Mouse (Mus musculus) retina, adult 2 months (tissue): ENCODE results near the gene Zfp64.
A peak's percentile ranks its signal among the peaks of the same experiment; 100 is the strongest.

Source experiments
- DNase-seq: peaks from one replicate; pipeline ENCODE4 v3.0.0-alpha.2; 2012; ENCODE audit warnings: low read depth, low spot score

The Zfp64 gene

DNA sequence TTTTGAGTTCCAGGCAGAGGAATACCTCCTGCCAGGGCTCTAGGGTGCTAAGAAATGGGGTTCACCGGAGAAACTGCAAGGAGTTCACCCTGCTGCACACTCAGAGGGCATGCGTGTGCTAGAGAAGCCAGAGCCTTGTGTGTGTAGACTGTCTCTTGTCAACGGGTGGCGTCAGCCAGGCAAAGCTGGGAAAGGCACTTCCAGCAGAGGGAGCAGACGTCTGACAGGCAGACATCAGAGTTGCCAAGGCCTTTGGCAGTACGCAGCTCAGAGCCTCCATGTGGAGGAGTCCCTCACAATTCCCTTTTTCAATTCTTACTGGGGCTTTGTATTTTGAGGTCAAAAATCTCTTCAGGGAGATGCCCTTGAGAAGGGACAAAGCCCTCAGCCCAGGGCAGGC, 6.9 kb downstream of the Zfp64 start:
- no peak for DNase-seq

DNA sequence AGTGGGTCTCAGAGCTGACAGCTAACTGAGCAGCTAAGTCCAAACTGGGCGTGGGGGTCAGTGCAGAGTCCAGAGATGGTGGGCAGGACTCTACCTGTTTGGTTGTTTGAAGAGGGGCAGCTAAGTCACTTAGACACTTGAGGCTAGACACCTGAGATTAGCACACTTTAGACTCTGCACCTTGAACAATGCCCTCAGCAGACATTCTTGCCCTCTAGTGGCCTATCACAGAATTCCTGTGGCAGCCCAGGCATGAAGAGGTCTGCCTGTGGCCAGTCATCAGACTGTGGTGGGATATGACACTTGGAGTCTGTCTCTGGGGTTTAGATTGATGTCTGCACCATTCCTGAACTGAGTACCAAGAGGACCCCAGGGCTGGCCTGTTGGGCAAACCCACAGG, 7.7 kb downstream of the Zfp64 start:
- DNase-seq = no peak

DNA sequence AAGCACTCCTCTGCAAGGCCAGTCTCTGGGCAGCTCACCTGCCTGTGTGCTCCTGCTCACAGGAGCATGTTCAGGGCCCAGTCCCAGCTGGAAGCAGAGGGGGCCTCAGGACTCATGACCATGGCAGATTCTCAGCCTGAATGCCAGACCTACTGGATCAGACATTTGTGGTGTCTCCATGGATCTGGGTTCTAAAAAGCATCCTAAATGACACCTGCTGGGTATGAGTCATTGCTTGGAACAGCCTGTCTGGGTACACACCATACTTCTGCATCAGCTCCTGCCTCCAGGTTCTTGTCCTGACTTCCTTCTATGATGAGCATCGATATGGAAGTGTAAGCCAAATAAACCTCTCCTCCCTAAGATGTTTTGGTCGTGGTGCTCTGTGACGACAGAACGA, 11.4 kb downstream of the Zfp64 start:
- no peak for DNase-seq

DNA sequence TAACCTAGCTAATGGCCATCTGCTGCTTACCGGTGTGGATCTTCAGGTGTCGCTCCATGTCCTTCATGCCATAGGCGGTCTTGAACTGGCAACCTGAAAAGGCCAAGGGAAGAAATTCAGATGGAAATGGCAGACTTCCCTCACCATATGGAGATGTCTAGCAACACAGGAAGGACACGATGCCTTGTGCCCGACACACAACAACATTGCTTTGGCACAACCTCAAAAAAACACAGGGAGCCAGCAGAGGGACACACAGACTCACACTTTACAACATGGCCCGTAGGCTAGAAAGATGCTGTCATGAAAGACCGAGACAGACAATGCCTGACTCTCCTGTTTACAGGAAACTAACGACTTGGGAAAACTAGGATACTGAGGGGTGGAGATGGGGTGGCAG, 15.4 kb downstream of the Zfp64 start:
- no peak for DNase-seq

DNA sequence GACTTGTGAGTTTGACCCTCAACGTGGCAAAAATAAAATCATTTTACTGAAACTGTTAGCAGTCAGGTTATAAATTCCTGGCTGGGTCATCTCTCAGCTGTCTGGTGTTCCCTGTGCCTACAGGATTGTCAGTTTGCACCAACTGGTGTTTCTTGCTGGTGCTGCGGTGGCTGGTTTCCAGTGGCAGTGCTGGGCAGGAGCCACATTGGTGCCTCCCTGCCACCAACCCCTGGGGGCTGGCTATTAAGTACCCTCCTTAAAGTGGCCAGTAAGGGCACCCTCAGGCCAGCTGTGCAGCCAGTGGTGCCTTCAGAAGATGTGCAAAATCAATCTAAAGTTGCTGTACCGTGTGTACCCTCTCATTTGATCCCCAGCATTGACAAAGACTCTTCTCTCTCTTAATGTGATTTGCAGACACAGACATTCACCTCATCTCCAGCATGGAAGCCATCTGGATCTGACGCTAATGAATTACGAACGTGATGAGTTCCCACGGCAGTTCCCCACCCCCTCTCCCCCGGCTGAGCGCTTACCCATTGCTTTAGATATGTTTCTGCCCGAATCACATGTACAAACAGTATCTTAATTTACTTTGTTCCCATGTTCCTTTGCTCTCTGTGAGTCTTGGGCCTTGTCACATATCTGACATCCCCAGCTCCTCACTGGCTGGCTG, 16.0 kb downstream of the Zfp64 start:
- DNase-seq = no peak

DNA sequence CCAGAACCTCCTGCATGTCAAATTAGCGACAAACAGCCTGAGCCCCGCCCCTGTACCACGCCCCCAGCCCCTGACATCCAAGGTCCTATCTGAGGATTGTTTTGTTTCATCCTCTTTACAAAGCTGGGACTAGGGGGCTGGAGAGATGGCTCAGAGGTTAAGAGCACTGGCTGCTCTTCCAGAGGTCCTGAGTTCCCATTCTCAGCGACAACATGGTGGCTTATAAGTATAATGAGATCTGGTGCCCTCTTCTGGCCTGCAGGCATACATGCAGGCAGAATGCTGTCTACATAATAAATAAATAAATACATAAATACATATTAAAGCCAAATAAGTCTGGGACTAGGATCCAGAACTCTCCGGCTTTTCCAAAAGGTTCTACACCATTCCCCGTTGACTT, 18.5 kb downstream of the Zfp64 start:
- no peak for DNase-seq

DNA sequence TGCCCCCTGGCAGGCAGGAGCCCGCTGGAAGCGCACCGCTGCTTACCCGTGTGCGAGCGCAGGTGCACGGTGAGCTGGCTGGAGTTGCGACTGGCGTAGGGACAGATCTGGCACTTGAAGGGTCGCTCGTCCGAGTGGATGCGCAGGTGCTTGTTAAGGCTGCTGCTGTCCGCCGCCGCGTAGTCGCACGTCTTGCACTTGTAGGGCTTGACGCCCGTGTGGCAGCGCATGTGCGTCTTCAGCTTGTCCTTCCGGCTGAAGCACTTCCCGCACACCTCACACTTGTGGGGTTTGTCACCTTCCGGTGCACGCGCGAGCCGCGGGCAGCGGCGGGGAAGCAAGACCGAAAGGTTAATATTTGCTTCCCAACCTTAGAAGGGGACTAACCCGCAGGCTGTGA, 20.2 kb downstream of the Zfp64 start:
- no peak for DNase-seq

DNA sequence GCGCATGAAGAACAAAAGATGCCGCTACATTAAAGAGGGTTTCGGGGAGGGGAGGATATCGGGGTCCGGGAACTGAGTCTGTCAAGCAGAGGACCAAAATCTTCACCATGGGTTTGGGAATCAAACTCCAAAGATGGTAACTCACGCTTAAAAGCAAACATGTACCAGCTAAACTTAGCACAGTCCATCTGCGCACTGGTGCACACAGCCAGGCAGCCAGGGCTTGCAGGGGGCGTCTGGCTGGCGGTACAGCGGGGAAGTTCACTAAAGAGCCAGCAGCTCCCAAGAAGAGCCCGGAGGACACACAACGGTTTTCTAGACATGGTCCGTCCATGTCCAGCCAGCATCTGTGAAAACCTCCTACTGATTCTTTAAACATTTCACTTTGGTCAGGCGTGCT, 23.7 kb downstream of the Zfp64 start:
- DNase-seq = no peak

DNA sequence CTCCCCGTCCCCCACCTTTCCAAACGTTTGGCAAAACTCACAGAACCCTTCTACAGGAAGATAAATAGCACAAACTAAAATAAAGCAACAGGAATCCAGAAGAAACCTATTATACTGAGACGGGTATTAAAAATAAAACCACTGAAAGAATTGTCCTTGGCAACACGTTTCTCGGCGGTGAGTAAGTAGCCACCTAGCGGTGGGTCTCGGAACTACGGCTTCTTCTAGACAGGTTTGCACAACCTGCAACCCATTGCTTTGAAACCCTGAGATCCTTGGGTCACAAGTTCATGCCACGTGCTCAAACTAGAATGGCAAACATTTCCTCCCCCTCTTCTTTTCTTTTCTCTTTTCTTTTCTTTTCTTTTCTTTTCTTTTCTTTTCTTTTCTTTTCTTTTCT, 25.7 kb downstream of the Zfp64 start:
- peak; percentile 34 for DNase-seq

DNA sequence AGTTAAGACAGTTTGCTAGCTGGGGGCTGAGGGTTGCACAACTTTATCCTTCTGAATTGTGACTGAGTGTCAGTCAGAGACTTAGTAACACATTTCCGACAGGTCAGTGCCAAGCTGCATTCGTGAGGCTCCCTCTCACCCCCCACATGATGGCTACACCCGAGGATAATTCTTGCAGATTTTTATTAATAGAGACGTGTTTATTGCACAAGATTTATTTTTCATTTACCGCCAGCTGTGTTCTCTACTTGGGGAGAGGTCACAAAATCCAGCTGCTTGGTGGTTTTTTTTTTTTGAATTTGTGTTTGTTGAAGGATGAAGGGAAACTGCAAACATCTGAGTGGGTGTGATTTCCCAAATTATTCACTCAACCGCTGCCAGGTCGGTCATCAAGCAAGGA, 28.0 kb downstream of the Zfp64 start:
- no peak for DNase-seq

DNA sequence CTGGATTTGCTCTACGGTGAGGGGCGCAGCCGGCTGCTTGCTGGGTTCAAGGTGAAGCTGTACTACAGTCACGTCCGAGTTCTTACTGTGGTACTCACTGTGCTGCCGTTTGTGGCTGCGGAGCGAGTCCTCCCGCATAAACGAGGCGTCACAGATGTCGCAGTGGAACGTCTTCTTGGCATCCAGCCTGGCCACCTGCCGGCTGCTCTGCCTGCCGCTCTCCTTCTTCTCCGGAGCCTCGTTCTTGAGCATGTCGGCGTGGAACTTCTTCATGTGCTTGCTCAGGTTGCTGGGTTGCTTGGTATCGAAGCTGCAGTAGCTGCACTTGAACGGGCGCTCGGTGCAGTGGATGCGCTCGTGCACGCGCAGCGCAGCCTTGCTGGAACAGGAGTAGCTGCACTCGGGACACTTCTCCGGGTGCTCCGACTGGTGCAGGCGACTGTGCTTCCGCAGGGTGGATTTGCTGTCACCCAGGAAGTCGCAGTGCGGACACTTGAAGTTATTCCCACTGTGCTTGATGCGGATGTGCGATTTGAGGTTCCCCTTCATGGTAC, 29.1 kb downstream of the Zfp64 start:
- DNase-seq = no peak

DNA sequence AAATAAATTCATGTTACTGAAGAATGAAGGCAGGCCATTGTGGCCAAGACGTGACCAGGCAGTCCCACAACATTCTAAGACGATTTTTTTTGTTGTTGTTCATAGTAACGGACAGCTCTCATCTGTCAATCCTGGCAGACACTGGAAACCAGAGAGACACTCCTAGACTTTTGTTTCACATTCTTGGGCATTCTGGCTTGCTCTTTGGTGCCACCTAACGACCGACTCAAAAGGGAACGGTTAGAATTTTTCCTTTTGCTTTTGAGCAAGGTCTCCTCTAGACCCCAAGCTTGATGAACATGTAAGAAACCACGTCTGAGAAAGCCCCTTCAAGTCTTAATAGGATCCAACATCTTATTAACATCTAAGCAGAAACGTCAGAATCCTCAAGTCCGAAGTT, 31.7 kb downstream of the Zfp64 start:
- peak; percentile 4 for DNase-seq

DNA sequence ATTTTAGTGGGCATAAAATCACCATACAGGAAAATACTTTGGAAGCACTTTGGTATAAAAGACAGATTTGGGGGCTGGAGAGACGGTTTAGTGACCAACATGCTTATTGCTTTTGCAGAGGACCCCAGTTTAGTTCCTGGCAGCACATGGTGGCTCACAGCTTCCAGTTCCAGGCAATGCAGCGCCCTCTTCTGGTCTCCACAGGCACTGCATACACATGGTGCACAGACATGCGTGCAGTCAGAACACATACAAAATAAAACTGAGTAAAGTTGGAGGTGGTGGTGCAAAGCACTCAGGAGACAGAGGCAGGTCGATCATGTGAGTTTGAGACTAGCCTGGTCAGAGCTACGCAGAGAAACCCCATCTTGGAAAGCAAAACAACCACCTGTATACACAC, 32.9 kb downstream of the Zfp64 start:
- no peak for DNase-seq

DNA sequence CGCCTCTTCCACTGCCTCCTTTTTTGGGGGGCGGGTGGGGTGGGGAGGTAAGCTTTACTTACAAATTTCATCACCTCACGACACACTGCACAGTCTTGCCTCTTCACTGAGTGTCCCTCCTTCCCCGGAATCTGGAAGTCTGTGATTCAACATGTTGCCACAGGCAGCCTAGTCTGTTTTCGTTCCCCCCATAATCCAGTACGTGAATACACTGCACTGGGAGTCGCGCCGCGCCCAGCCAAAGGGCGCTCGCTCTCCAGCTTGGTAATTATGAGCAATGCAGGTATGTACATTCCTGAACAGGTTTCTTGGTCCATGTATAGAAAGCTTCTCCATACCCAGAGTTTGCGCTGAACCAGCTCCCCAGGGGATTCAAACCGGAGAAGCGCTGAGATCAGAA, 35.4 kb downstream of the Zfp64 start:
- DNase-seq = no peak

DNA sequence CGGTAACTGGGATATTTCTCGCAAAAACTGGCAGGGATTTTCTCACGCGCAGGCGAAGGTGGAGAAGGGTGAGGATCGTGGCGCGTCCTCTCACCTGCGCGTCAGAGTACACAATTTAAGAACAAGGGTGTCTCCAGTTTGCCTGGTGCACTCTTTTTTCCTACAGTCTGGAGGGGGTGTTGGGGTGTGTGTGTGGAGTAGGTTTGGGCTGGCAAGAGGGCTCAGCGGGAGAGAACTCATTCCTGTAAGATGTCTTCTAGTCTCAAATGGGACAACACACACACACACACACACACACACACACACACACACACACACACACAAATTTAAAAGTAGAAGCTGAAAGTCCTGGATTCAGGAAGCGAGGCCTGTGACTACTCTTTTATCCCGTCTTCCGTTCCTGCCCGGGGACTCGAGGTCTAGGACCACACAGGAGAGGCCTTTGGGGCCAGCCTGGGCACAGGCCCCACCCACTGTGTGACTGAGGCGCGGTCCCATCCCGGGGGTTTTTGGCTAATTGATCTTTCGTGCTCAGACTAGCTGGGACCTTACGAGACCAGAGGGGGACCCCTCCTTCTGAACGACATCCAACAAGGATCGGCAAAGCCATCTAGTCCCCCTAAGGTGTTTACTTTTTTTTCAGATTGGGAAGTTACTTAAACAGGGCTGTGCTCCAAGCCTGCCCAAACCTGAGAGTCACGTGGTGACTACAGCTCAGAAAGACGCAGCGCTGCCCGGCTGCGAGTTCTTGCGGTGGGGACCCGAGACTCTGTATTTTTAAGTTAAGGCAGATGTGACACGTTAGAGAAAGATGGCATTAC, 42.3 kb downstream of the Zfp64 start:
- no peak for DNase-seq

DNA sequence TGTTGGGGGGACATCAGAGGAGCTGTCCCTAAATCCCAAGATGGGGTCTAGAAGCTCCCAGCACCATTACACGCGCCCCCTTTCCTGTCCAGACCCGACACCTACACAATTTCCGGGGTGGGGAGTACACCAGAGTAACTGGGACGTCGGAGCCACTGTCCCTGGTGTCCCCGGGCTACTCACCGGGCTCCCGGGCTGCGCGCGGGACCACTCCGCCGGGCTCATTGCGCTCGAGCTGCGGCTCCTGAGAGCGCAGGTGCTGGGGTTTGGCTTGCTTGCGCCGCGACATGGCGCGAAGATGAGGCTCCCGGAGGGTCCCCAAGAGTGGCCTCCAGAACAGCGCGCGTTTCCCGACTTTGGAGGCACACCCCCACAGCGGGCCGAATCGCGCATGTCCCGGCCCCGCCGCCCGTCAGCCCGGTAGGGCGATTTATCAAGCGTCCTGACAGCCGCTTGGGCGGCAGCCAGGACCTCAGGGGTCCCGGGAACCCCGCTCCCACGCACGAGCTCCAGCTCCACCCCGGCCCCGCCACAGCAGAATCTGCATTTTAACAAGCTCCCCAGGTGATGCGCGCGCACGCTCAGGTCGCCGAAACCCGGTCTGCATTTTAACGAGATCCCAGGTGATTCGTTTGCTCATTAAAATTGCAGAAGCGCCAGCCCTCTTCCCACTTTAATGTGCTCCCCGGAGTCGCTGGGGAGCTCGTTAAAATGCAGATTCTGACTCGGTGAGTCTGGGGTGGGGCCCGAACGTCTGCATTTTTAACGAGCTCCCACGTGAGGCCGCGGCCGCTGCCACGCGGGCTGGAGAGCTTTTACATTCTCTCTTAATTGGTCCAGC, 43.1 kb downstream of the Zfp64 start:
- no peak for DNase-seq

DNA sequence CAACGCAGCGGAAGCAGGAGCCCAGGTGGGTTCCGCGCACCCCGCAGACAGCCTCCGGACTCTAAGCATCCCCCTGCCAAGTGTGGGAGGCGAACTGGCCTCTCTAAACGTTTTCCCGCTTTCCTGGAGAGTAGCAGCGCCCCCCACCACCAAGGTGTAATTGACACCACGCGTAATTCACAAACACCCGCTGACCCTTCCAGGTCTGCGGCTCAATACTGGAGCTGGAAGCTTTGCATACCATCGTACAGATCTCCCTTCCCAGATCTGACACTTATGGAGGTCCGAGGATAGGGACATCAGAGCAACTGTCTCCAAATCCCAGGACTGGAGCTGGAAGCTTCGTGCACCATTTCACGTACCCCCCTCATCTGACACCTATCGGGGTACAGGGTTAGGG, 43.9 kb downstream of the Zfp64 start:
- DNase-seq = no peak

DNA sequence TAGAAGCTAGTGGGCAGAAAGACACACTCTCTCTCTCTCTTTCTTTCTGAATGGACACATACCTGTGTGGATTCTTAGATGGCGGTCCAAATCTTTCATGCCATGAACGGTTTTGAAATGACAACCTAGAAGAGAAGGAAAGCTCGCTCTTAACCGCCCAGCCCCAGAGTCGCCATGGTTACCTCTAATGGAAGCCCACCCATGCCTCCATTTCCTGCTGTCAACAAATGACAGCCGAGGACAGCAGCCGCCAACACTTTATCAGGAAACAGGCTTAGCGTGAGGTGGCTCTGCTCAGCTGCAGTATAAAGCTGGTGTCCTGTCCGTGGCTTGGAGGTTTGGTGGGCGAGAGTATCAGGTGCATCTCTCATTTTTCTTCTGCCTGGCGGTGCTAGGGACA, 49.4 kb downstream of the Zfp64 start:
- DNase-seq = no peak

DNA sequence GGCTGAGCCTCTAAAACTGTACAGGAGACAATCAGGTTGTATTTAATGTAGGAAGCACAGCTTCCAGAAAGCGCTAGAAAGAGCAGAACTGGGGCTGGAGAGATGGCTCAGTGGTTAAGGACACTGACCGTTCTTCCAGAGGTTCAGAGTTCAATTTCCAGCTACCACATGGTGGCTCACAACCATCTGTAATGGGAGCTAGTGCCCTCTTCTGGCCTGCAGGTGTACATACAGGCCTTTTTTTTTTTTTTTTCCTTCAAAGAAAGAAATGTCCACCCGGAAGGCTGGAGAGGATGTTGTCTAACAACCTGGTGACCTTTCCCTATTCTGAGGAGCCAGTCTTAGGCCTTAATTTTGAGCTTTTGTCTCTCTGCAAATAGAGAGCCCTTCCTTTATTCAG, 50.5 kb downstream of the Zfp64 start:
- DNase-seq = no peak

DNA sequence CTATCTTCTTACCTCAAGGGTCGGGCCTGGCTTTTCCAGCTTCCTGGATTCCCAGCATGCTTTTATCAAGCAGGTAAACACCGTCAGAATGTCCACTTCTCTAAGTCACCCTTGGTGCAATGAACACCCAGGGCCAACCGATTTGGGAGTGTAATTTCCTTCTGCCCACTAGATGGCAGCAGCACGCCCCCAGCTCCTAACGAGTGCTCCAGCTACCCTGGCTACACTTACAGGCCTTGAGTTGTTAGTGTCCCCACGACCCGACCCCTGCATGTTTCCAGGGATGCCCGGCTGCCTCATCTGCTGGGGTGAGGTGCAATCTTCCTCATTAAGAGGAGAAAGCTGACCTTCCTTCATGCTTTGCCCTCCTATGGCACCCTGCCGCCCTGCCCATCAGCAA, 51.2 kb downstream of the Zfp64 start:
- DNase-seq = peak; percentile 38

DNA sequence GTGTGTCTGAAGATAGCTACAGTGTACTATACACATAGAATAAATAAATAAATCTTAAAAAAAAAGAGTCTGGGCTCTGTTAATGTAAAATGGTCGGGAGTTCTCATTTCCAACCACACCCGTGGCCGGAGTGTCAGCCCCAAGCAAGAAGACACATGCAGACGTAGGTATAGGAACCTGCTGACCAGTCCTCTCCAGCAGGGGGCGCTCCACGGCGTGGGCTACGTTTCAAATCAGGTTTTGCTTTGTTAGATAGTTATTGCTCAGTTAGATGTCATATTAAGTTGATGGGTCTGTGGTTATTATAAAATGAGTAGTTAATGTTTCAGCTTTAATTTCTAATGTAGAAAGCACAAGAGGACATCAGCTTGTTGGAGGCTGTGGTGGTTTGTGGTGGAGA, 52.8 kb downstream of the Zfp64 start:
- no peak for DNase-seq

DNA sequence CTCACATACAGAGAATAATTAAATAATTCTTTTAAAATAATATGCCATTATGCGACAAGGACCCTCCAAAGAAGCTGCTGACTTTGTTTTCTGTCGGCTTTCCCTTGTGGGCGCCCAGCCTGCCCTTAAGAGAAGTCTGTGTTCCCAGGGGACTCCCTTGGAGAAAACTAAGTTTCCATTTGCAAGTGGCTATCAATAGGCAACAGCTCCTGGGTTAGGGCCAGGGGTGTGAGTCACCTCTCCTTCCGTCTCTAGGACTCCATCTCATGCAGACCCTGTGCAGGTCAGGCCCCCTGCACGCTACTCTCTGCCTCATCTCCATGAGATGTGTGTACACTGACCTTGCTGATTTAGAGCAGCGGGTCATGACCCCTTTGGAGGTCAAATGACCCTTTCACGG, 57.5 kb downstream of the Zfp64 start:
- DNase-seq = no peak
